Mouse (Mus musculus) urinary bladder, postnatal 10 days (tissue): ENCODE measurements around the gene Gas2l2.

Experiments
- DNase-seq: peaks from one replicate; pipeline ENCODE4 v3.0.0; 2022; ENCODE audit warnings: low spot score

Gene Gas2l2

GRCm38 (mm10) chr11:83394802-83395439, 34.3 kb downstream of the Gas2l2 start:
- DNase-seq: no peak

DNA sequence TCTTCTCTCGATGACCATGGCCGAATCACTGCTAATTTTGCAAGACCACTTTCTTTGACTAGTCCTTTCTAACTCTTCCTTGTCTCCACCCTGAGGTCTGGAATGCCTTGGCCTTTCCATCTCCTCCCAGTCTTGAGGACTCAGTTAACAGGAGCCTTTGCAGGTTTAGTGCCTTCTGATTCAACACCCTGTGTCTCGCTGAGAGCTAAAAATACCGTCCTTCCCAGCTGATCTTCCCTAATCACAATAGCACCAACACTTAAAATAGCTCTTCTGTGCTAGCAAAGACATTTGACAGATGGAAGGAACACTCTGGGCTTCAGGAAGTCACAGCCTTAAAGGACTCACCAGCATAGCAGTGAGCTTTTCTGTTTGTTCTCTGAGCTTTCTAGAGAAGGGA, 36.2 kb downstream of the Gas2l2 start:
- no peak for DNase-seq

GRCm38 (mm10) chr11:83383532-83383887, 45.7 kb downstream of the Gas2l2 start:
- no peak for DNase-seq

DNA sequence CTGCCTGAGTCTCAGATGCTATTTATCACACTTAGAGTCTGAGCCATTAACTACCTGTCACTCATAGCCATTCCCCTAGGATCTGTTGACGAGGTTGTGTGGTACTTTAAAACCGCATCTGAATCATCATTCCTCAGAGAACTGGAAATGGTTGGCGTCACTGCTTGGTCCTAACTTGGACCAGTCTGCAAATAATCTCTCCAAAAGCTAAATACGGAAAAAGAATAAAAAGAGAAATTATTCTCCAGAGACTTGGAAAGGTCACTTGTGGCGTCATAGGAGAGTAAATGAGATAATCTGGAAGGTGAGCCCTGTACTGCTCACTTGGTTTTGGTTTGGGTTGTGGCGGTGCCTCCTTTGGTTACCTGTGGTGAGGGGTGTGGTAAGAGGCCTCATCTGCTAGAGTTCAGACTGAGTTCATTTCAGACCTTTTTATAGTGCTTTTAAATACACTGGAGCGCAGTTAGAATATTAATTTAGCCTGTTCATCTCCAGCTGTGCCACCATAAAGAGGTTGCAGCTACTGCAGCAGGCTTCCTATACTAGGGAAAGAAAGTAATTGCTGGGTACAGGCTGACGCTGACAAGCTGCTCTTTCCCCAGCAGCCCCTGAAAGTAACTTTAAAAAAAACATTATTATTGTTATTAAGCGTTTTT, 46.3 kb downstream of the Gas2l2 start:
- no peak for DNase-seq

DNA sequence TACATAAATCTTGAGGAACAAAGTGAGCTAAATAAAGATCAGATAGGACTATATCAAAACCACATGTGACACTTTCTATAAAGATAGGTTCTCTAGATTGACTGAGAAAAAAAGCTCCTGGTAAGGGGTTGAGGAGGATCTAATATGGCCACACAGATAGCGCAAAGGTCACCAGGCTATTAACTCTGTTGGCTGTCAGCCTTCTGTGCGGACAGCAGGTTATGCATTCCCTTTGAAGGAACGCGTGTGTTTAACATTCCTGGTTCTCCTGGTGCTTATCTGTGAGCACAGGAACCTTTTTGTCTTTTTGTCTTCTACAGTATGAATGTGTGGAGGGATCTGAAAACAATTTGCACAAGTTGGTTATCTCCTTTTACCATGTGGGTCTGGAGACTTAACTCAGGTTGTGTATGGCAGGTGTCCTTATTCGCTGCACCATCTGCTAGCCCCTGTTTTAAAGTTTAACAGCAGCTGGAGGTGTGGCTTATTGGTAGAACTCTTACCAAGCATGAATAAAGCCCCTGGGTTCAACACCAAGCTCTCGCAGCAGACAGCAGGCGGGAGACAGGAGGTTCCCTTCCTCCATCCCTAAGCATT, 49.4 kb downstream of the Gas2l2 start:
- no peak for DNase-seq
